Mouse (Mus musculus): ENCODE results near the gene Jmjd6. TPM values are rescaled to one million over a fixed set of nuclear protein-coding genes. Genes with fewer than 3 reads are reported as not detected.

The Jmjd6 gene
- total RNA-seq, 2 experiments from 2014 or later, result 30.4 to 31.4 TPM

DNA sequence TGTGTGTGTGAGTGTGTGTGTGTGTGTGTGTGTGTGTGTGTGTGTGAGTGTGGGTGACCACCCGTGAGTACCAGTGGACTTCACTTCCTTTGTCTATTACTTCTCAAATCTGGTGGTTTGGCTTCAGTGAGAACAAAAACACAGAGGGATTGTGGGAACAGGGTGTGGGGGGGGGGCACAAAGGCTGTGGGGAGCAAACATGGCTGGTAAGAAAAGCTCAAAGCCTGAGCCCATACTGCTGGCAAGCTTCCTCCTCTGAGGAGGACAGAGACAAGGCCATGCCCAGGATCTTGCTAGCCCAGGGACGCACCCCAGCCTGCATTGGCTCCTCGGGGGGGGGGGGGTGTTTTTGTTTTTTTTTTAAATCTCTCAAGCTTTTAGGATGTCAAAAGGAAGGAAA, 35.7 kb downstream of the Jmjd6 start:
- no peak for DNase-seq (ENCODE audit: low spot score in 2 of 2)

GRCm38 (mm10) chr11:116807116-116807515, 36.1 kb downstream of the Jmjd6 start:
- no peak for DNase-seq (ENCODE audit: low spot score in 2 of 2)

DNA sequence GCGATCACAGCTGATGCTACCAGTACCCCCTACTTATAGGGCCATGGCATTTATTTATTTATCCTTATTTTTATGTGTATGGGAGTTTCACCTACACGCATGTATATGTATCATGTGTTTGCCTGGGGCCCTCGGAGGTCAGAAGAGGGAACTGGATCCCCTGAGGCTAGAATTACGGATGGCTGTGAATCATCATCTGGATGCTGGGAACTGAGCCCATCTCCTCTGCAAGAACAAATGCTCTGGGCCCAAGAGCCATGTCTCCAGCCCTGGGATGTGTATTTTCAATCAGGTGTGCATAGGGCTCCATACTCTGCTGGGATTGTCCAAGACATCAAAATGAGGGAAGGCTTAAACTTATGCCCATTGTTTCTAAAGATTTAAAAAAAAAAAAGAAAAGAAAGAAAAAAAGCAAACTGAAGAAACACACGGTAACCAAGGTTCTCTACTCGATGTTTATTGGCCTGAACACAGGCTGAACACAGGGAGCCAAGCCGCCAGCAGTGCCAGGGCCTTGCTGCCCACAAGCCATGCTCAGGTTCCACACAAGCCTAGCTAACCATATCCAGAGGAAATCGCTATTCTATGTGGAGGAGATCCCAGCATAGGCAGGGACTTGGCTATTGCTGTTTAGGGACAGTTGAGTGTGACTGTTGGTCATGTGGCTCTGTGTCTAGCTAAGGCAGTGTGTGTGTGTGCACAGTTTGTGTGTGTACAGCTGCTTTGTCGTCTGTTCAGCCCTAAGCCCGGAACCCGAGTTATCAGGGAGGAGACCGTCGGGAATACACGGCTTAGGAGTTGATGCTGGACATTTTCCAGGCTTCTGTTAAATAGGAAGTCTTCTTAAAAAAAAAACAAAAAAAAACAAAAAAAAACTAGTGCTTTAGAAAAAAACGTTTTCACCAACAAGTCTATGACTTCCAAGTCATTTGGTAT, 36.8 kb downstream of the Jmjd6 start:
- no peak for DNase-seq (ENCODE audit: low spot score in 2 of 2)

GRCm38 (mm10) chr11:116802709-116803108, 40.5 kb downstream of the Jmjd6 start:
- no peak for DNase-seq (ENCODE audit: low spot score in 2 of 2)

DNA sequence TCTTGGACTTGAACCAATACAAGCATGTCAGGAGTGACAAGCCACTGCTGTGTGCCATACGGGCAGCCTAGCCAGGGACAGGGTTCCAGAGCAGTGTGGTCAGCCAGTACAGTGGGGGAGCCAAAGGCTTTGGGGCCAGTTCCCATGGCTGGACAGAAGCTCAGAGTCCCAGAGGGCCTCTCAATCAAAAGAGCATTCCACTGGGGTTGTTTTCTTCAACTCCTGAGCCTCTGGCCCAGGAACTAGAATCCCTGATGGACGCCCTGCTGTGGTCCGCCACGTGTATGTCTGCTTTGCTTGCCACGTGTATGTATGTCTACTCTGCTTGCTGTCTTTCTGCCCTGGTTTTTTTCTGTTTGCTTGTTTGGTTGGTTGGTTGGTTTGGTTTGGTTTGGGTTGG, 42.1 kb downstream of the Jmjd6 start:
- no peak for DNase-seq (ENCODE audit: low spot score in 2 of 2)

- DNase-seq (ENCODE audit: low spot score in 2 of 2), result peak; percentile 66
Measured at GRCm38 (mm10) chr11:116799364-116799763, 43.9 kb downstream of the Jmjd6 start.

Other genes starting within 250 kb of the Jmjd6 start
- 1 to 10 TPM in 1 of 2 experiments, under 1 TPM in 1; 0.94 to 1.5 TPM for gene Rhbdf2, start 216.4 kb downstream of the Jmjd6 start, total RNA-seq (2021)
- 1 to 10 TPM; 3.4 to 3.8 TPM for gene Prcd, start 189.9 kb downstream of the Jmjd6 start, total RNA-seq (2021)
- gene Cygb, start 189.1 kb downstream of the Jmjd6 start, total RNA-seq (2021), result 10 to 100 TPM; 33.0 to 42.3 TPM
- gene St6galnac1, start 67.9 kb downstream of the Jmjd6 start, total RNA-seq (2021), result not detected
- gene Mxra7, start 15.4 kb downstream of the Jmjd6 start, total RNA-seq (2021), result 10 to 100 TPM; 23.3 to 27.6 TPM
- 10 to 100 TPM; 32.5 to 33.7 TPM for gene Mettl23, start 171 bp downstream of the Jmjd6 start, total RNA-seq (2021)
- 10 to 100 TPM; 42.6 to 43.3 TPM for gene Mfsd11, start 9.0 kb upstream of the Jmjd6 start, total RNA-seq (2021)
- 100 to 1,000 TPM; 217 to 239 TPM for gene Srsf2, start 9.6 kb upstream of the Jmjd6 start, total RNA-seq (2021)
- gene Mgat5b, start 75.4 kb upstream of the Jmjd6 start, total RNA-seq (2021), result 10 to 100 TPM; 58.3 to 65.9 TPM

Measured in layer of hippocampus, postnatal 10 days (tissue).